Mouse (Mus musculus): ENCODE results near the gene Zfp746. TPM values are rescaled to one million over a fixed set of nuclear protein-coding genes. Genes with fewer than 3 reads are reported as not detected.

Gene Zfp746
- polyA plus RNA-seq, 1 experiment, result 17.4 TPM

DNA sequence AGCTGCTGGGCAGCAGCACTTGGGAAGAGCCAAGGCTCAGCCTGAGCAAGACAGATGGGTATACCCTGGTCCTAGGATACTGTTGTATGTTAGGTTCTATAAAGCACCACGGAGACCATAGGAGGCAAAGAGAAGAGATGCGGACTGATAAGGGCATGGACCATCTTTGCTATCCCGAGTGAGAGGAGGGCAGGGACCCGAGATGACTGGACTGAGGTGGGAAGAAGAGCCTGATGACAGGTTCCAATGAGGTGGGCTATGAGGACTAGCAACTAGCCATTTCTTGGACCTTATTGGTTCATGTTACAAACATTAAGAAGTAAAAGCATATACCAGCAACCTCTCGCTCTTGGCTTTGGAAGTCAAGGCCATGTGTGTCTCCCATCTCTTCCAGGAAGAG lies 5.4 kb downstream of the Zfp746 start:
- Histone ChIP-seq H3K4me1 (ENCODE audit: control insufficient read depth, insufficient read depth, low read length) (peaks cover 6% of the 10 kb centered on the region), H3K27me3 (ENCODE audit: control insufficient read depth, insufficient read depth, low read length) (no peaks in the 10 kb centered on the region), H3K36me3 (ENCODE audit: control insufficient read depth, insufficient read depth, low read length) (peaks cover 14% of the 10 kb centered on the region), H3K27ac (ENCODE audit: control insufficient read depth, insufficient read depth, low read depth, low read length) (no peak overlapping the region), H3K4me3 (ENCODE audit: control insufficient read depth, low read depth, low read length) (no peak overlapping the region)
- TF ChIP-seq POLR2A (IDR thresholded peaks at IDR 0.05; ENCODE audit: control insufficient read depth, low read depth, low read length) (no peak), CTCF (IDR thresholded peaks at IDR 0.05; ENCODE audit: control insufficient read depth, insufficient read depth, insufficient replicate concordance, low read depth, low read length) (no peak)

DNA sequence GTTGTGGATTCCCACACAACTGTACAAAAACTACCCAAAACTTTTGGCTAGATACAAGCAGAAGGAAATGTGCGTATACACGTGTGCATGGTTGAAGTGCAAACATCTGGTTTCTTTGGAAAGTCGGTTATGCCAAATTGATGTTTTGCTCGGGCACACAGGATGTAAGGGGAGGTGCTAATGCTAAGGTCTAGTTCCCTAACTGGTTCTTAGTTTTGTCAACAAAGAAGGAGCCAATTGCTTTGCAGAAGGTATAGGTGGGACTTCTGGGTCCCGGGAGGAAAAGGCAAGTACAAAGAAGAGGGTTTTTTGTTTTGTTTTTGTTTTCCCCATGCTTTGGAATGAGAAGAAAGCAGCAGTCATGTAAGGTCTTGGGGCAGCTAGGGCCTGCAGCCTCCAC lies 13.1 kb downstream of the Zfp746 start:
- Histone ChIP-seq H3K4me3 (ENCODE audit: control insufficient read depth, low read depth, low read length) (no peak overlapping the region), H3K36me3 (ENCODE audit: control insufficient read depth, insufficient read depth, low read length) (peaks cover 3% of the 10 kb centered on the region), H3K27me3 (ENCODE audit: control insufficient read depth, insufficient read depth, low read length) (no peaks in the 10 kb centered on the region), H3K4me1 (ENCODE audit: control insufficient read depth, insufficient read depth, low read length) (no peaks in the 10 kb centered on the region), H3K27ac (ENCODE audit: control insufficient read depth, insufficient read depth, low read depth, low read length) (no peak overlapping the region)
- no peak for TF ChIP-seq CTCF (IDR thresholded peaks at IDR 0.05; ENCODE audit: control insufficient read depth, insufficient read depth, insufficient replicate concordance, low read depth, low read length)
- TF ChIP-seq POLR2A (IDR thresholded peaks at IDR 0.05; ENCODE audit: control insufficient read depth, low read depth, low read length), result no peak

DNA sequence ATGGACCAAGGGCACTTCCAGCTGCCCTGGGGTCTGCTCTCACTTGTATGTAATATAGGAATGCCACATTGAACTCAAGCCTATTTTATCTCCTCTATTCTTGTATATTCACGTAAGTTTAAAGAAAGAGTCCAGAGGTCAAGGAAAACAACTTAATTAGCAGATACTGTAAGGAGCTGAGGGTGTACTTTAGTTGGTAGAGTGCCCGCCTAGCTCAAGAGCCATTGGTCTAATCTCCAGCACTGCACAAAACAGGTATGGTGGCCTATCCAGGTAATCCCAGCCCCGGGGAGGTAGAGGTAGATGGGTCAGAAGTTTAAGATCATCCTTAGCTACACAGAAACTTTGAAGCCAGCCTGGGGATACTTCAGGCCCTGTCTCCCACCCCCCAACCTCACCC lies 18.9 kb downstream of the Zfp746 start:
- no peak for TF ChIP-seq POLR2A (IDR thresholded peaks at IDR 0.05; ENCODE audit: control insufficient read depth, low read depth, low read length)
- no peak for TF ChIP-seq CTCF (IDR thresholded peaks at IDR 0.05; ENCODE audit: control insufficient read depth, insufficient read depth, insufficient replicate concordance, low read depth, low read length)
- no peaks in the 10 kb centered on the region; the same call in 1 of the 2 replicates for H3K4me1 ChIP-seq (ENCODE audit: control insufficient read depth, insufficient read depth, low read length)
- H3K36me3 ChIP-seq (ENCODE audit: control insufficient read depth, insufficient read depth, low read length), result peaks cover 1% of the 10 kb centered on the region; the same call in 1 of the 2 replicates
- H3K4me3 ChIP-seq (ENCODE audit: control insufficient read depth, low read depth, low read length), result no peak overlapping the region
- H3K27ac ChIP-seq (ENCODE audit: control insufficient read depth, insufficient read depth, low read depth, low read length), result no peak overlapping the region
- H3K27me3 ChIP-seq (ENCODE audit: control insufficient read depth, insufficient read depth, low read length), result no peaks in the 10 kb centered on the region

DNA sequence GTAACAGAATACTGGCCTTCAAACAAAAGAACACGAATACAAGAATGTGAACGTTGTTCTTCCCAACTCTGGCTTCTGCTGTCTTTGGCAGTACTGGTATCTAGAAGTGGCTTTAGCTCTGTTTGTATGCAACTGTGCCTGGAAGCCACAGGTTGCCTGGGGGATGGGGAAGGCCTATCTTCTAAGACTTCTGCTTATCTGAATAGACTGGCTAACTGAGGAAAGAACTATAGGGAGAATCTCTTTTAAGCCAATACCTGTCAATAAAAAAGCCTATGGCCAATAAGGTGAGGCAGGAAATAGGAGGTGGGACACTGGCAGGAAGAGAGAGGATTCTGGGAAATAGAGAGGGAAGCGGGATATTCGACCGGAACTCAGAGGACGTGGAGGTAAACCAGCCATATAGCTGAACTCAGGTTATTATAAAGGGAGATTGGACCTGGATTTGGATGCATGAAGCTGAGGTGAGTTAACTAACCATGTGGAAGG lies 20.8 kb downstream of the Zfp746 start:
- TF ChIP-seq POLR2A (IDR thresholded peaks at IDR 0.05; ENCODE audit: control insufficient read depth, low read depth, low read length) (no peak), CTCF (IDR thresholded peaks at IDR 0.05; ENCODE audit: control insufficient read depth, insufficient read depth, insufficient replicate concordance, low read depth, low read length) (no peak)
- H3K36me3 ChIP-seq (ENCODE audit: control insufficient read depth, insufficient read depth, low read length), result peaks cover 1% of the 10 kb centered on the region; the same call in 1 of the 2 replicates
- no peaks in the 10 kb centered on the region; the same call in 1 of the 2 replicates for H3K4me1 ChIP-seq (ENCODE audit: control insufficient read depth, insufficient read depth, low read length)
- no peak overlapping the region for H3K4me3 ChIP-seq (ENCODE audit: control insufficient read depth, low read depth, low read length)
- H3K27me3 ChIP-seq (ENCODE audit: control insufficient read depth, insufficient read depth, low read length), result no peaks in the 10 kb centered on the region
- no peak overlapping the region for H3K27ac ChIP-seq (ENCODE audit: control insufficient read depth, insufficient read depth, low read depth, low read length)

DNA sequence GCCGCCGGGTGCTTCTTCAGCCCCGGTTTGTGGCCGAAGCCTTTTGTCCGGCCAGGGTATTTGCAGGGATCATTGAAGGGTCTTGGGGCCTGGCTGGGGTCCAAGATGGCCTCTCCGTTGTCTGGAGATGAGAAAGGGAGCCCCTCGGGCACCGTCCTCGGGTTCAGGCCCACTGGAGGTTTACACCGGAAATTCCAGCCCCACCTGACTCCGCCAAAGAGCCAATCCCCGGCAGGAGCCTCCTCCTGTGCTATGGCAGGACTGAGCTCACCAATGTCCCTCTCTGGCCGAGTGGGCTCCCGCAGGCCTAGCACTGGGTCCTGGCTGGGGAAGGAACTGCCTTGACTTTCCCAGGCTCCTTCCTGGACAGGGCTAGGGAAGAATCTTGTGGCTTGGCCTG lies 21.9 kb downstream of the Zfp746 start:
- H3K27me3 ChIP-seq (ENCODE audit: control insufficient read depth, insufficient read depth, low read length), result no peaks in the 10 kb centered on the region
- peak overlapping the region; percentile 30; the same call in 1 of the 2 replicates for H3K4me3 ChIP-seq (ENCODE audit: control insufficient read depth, low read depth, low read length)
- no peak overlapping the region for H3K27ac ChIP-seq (ENCODE audit: control insufficient read depth, insufficient read depth, low read depth, low read length)
- peaks cover 1% of the 10 kb centered on the region; the same call in 1 of the 2 replicates for H3K36me3 ChIP-seq (ENCODE audit: control insufficient read depth, insufficient read depth, low read length)
- TF ChIP-seq POLR2A (IDR thresholded peaks at IDR 0.05; ENCODE audit: control insufficient read depth, low read depth, low read length), result no peak
- no peak for TF ChIP-seq CTCF (IDR thresholded peaks at IDR 0.05; ENCODE audit: control insufficient read depth, insufficient read depth, insufficient replicate concordance, low read depth, low read length)
- no peaks in the 10 kb centered on the region; the same call in 1 of the 2 replicates for H3K4me1 ChIP-seq (ENCODE audit: control insufficient read depth, insufficient read depth, low read length)

DNA sequence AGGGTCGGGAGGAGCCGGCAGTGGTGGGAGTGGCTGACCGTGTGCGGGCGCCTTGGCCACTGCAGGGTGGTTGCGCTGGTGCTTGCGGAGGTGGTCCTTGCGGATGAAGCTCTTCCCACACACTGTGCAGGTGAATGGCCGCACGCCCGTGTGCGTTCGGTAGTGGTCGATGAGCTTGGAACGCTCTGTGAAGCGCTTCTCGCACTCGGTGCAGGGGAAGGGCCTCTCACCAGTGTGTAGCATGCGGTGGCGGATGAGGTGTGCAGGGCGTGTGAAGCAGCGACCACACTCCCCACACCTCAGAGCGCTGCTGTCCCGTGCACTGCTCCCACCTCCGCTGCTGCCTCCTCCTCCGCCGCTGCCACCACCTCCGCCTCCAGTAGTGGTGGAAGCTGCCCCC lies 22.5 kb downstream of the Zfp746 start:
- H3K36me3 ChIP-seq (ENCODE audit: control insufficient read depth, insufficient read depth, low read length), result no peaks in the 10 kb centered on the region; the same call in 1 of the 2 replicates

DNA sequence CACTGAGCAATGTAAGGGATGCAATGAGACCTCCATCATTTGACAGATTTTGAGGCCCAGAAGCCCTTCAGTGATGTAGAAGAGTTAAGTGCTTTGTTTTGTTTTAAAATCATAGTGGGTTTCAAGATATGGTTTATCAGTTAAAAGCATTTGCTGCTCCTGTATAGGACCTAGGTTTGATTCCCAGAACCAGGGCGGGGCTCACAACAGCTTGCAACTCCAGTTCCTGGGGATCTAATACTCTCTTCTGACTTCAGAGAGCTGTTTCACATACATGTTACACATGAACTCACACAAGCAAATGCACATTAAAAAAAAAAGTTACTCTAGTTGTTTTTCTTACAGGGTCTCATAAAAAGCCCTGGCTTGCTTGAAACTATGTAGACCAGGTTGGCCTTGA lies 25.5 kb downstream of the Zfp746 start:
- TF ChIP-seq CTCF (IDR thresholded peaks at IDR 0.05; ENCODE audit: control insufficient read depth, insufficient read depth, insufficient replicate concordance, low read depth, low read length) (no peak), POLR2A (IDR thresholded peaks at IDR 0.05; ENCODE audit: control insufficient read depth, low read depth, low read length) (no peak)
- no peak overlapping the region for H3K27ac ChIP-seq (ENCODE audit: control insufficient read depth, insufficient read depth, low read depth, low read length)

More for the DNA sequence above, 22.5 kb downstream of the Zfp746 start:
- TF ChIP-seq CTCF (IDR thresholded peaks at IDR 0.05; ENCODE audit: control insufficient read depth, insufficient read depth, insufficient replicate concordance, low read depth, low read length) (no peak), POLR2A (IDR thresholded peaks at IDR 0.05; ENCODE audit: control insufficient read depth, low read depth, low read length) (no peak)
- H3K27ac ChIP-seq (ENCODE audit: control insufficient read depth, insufficient read depth, low read depth, low read length), result no peak overlapping the region
- H3K4me1 ChIP-seq (ENCODE audit: control insufficient read depth, insufficient read depth, low read length), result no peaks in the 10 kb centered on the region; the same call in 1 of the 2 replicates
- H3K27me3 ChIP-seq (ENCODE audit: control insufficient read depth, insufficient read depth, low read length), result no peaks in the 10 kb centered on the region
- peak overlapping the region; percentile 30 for H3K4me3 ChIP-seq (ENCODE audit: control insufficient read depth, low read depth, low read length)

More for the DNA sequence above, 25.5 kb downstream of the Zfp746 start:
- Histone ChIP-seq H3K4me1 (ENCODE audit: control insufficient read depth, insufficient read depth, low read length) (no peaks in the 10 kb centered on the region; the same call in 1 of the 2 replicates), H3K36me3 (ENCODE audit: control insufficient read depth, insufficient read depth, low read length) (no peaks in the 10 kb centered on the region; the same call in 1 of the 2 replicates), H3K4me3 (ENCODE audit: control insufficient read depth, low read depth, low read length) (no peak overlapping the region), H3K27me3 (ENCODE audit: control insufficient read depth, insufficient read depth, low read length) (no peaks in the 10 kb centered on the region)
